Mouse (Mus musculus): ENCODE measurements around the gene Scube3. TPM values are rescaled to one million over a fixed set of nuclear protein-coding genes. Genes with fewer than 3 reads are reported as not detected.
"Not testable (repeated sequence)": the region's sequence is repeated elsewhere in the genome, so short reads cannot be mapped to it uniquely, and the experiment has no call there.

The Scube3 gene
- polyA plus RNA-seq, 1 experiment, result 2.5 TPM

- no peak for DNase-seq (ENCODE audit: extremely low spot score in 1 of 2, low spot score in 1 of 2)
These were observed 71.3 kb downstream of the Scube3 start for GRCm38 (mm10) chr17:28213236-28213635.

- DNase-seq (ENCODE audit: extremely low spot score in 1 of 2, low spot score in 1 of 2), result no peak
These were observed 74.8 kb downstream of the Scube3 start for GRCm38 (mm10) chr17:28216791-28217190.

GRCm38 (mm10) chr17:28217721-28218649, 76.0 kb downstream of the Scube3 start:
- DNase-seq (ENCODE audit: extremely low spot score in 1 of 2, low spot score in 1 of 2), result no peak

DNA sequence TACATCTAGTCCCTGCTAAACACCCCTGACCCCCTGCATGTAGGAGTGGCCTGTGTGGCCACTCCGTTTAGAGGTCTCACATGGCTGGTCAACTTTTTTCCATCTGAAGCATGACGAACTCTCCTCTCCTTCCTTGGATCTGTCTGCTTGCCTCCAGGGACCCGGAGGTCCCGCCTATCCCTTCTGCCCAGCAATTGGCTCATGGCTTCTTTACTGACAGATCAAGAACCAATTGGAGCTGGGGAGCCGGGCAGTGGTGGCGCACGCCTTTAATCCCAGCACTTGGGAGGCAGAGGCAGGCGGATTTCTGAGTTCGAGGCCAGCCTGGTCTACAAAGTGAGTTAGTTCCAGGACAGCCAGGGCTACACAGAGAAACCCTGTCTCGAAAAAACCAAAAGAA, 80.5 kb downstream of the Scube3 start:
- not testable (repeated sequence) for DNase-seq (ENCODE audit: extremely low spot score in 1 of 2, low spot score in 1 of 2)

- peak; percentile 76 to 91 for DNase-seq (ENCODE audit: extremely low spot score in 1 of 2, low spot score in 1 of 2)
These were observed 81.8 kb downstream of the Scube3 start for GRCm38 (mm10) chr17:28223561-28224391.

Other genes with a start within 250 kb of the Scube3 start
- gene Anks1, start 232.8 kb upstream of the Scube3 start, polyA plus RNA-seq (2012; rRNA removed), result 32.3 and 35.6 TPM in 2 replicates
- gene Taf11, start 232.3 kb upstream of the Scube3 start, polyA plus RNA-seq (2012; rRNA removed), result 44.0 and 49.3 TPM in 2 replicates
- 0.55 and 1.0 TPM in 2 replicates for gene Tcp11, start 61.5 kb upstream of the Scube3 start, polyA plus RNA-seq (2012; rRNA removed)
- gene Zfp523, start 35.0 kb downstream of the Scube3 start, polyA plus RNA-seq (2012; rRNA removed), result 135 and 144 TPM in 2 replicates
- 5.6 and 5.9 TPM in 2 replicates for gene Def6, start 65.6 kb downstream of the Scube3 start, polyA plus RNA-seq (2012; rRNA removed)
- 21.2 and 22.9 TPM in 2 replicates for gene Ppard, start 90.6 kb downstream of the Scube3 start, polyA plus RNA-seq (2012; rRNA removed)
- gene Fance, start 171.4 kb downstream of the Scube3 start, polyA plus RNA-seq (2012; rRNA removed), result 16.9 and 18.7 TPM in 2 replicates
- gene Rpl10a, start 186.3 kb downstream of the Scube3 start, polyA plus RNA-seq (2012; rRNA removed), result 771 and 790 TPM in 2 replicates
- 2.5 and 2.9 TPM in 2 replicates for gene Tead3, start 208.7 kb downstream of the Scube3 start, polyA plus RNA-seq (2012; rRNA removed)
- 0.19 TPM in 1 of 2 replicates, not detected in the other for gene Tulp1, start 223.1 kb downstream of the Scube3 start, polyA plus RNA-seq (2012; rRNA removed)

Measured in frontal cortex, adult 2 months (tissue).